In the genomic region with DNA sequence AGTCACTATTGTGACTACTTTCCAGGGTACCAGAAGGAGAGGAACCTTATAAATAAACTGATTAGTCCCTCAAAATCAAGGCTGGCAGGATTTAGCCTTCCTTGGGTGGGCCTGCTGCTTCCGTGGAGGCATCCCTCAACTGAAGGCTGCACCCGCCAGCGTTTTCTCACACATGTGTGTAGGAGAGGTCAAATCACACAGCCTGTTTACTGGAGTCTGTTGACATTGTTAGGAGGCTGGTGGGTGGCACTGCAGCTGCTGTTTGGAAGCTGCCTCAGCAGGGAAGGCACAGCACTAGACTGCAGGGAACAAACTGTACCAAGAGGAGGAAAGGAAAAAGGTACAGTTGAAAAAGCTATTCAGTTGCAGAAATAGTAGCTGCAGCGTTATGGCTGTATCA, we compare ENCODE assay signal across 11 mouse cellular contexts.
DNase-seq lines count a peak whose midpoint lies in the region; ATAC-seq lines count a peak whose summit lies in the region.
"Had no signal": no experiment of that assay in that cellular context is flagged by ENCODE, and none has a peak within 500 bp of the region (broad histone marks: within the 10 kb centered on the region; RNA-seq: fewer than 3 reads in every experiment).

No protein-coding gene starts in this region.

- no peaks in the 10 kb centered on the region for H3K27me3 ChIP-seq in midbrain, embryonic 11.5 days (ENCODE audit: control insufficient read depth, insufficient read depth, low read length)
- H3K27me3 ChIP-seq: limb, embryonic 13.5 days had no signal

- no peak overlapping the region for H3K4me3 ChIP-seq in midbrain, embryonic 11.5 days (ENCODE audit: low read depth, low read length)
- H3K4me3 ChIP-seq: limb, embryonic 13.5 days had no signal

- H3K27ac ChIP-seq in midbrain, embryonic 11.5 days (ENCODE audit: low read depth, low read length): no peak overlapping the region
- H3K27ac ChIP-seq: limb, embryonic 13.5 days had no signal

- intact Hi-C loops in left cerebral cortex, postnatal 4 days (cut with DNase I): no loop called here
- intact Hi-C loops in gastrocnemius, postnatal 36 days (cut with DNase I): no loop called here

- H3K4me2 ChIP-seq in midbrain, embryonic 11.5 days: no peak overlapping the region
- H3K4me2 ChIP-seq: limb, embryonic 13.5 days had no signal

- no peaks in the 10 kb centered on the region for H3K9me3 ChIP-seq in midbrain, embryonic 11.5 days (ENCODE audit: control insufficient read depth, low read length)
- H3K9me3 ChIP-seq: limb, embryonic 13.5 days had no signal

- H3K4me1 ChIP-seq in midbrain, embryonic 11.5 days (ENCODE audit: control insufficient read depth, insufficient read depth, low read length): no peaks in the 10 kb centered on the region
- H3K4me1 ChIP-seq: limb, embryonic 13.5 days had no signal

- WGBS in midbrain, embryonic 11.5 days: 48% methylated on average over 4 of the region's 4 CpGs

- no peaks in the 10 kb centered on the region for H3K36me3 ChIP-seq in midbrain, embryonic 11.5 days (ENCODE audit: control insufficient read depth, insufficient read depth, low read length)
- H3K36me3 ChIP-seq: limb, embryonic 13.5 days had no signal

- peak; percentile 65 for DNase-seq in left cerebral cortex, adult 11 months (ENCODE audit: low spot score)
- no peak for DNase-seq in left cerebral cortex, postnatal 4 days
- peak; percentile 65 for DNase-seq in layer of hippocampus, adult 11-12 months (ENCODE audit: low spot score)
- DNase-seq in left cerebral cortex, adult 9 months (ENCODE audit: low spot score in 2 of 2): peak; percentile 70 to 81
- DNase-seq in right cerebral cortex, postnatal 36 days (ENCODE audit: low spot score in 2 of 2): peak; percentile 65 to 71
- DNase-seq in gastrocnemius, postnatal 36 days: no peak
- no peak for DNase-seq in midbrain, embryonic 11.5 days (ENCODE audit: low spot score, missing footprints)
- no peak for DNase-seq in adrenal gland, postnatal 36 days
- DNase-seq: kidney, adult 9 months; lung, postnatal 10 days had no signal

- H3K9ac ChIP-seq in midbrain, embryonic 11.5 days (ENCODE audit: low read length): no peak overlapping the region
- H3K9ac ChIP-seq: limb, embryonic 13.5 days had no signal

- ATAC-seq in midbrain, embryonic 11.5 days (ENCODE audit: low FRiP score): no peak

Comparison
In these comparisons a context has a peak if more than half of its experiments do, and no peak if none do; other contexts are left out.
1. DNase-seq: peak in left cerebral cortex, adult 11 months (single experiment), layer of hippocampus, adult 11-12 months (single experiment), left cerebral cortex, adult 9 months (2 of 2) and right cerebral cortex, postnatal 36 days (2 of 2); none in left cerebral cortex, postnatal 4 days (single experiment), gastrocnemius, postnatal 36 days (0 of 2), midbrain, embryonic 11.5 days (single experiment) and adrenal gland, postnatal 36 days (0 of 2).